Mouse (Mus musculus): ENCODE data around the gene Uqcc2.

- no peak for TF ChIP-seq CTCF (IDR thresholded peaks at IDR 0.05; ENCODE audit: low read depth, low read length)
- no peak for TF ChIP-seq TAL1 (conservative IDR thresholded peaks at IDR 0.05; ENCODE audit: low read depth, low read length)
- TF ChIP-seq GATA1 (IDR thresholded peaks at IDR 0.05; ENCODE audit: borderline replicate concordance, low read length): no peak
Observed at GRCm38 (mm10) chr17:27131240-27131665, 2.5 kb downstream of the Uqcc2 start.
